Mouse (Mus musculus) heart, embryonic 16.5 days (tissue): ENCODE measurements at regions not wholly inside any gene's neighbourhood (a gene's known extent, or its start where the extent isn't known, plus 50 kb on each side); places are given as distances from the start of the nearest gene placed in this dataset.

ENCODE experiments used
- ATAC-seq: fragments of 200-750 bp; cut with Nextera tagmentation; replicated peaks from 2 replicates; pipeline ENCODE4 v1.8.0; 2017; ENCODE audit warnings: moderate number of reproducible peaks; ENCODE audit not compliant: insufficient read depth, low FRiP score; ENCODE audit errors: extremely low read depth
- H3K27ac ChIP-seq: fragments of 300-500 bp; sonication (generic); 2 replicates; pipeline ENCODE4 v1.5.1; 2014; ENCODE audit warnings: mild to moderate bottlenecking, low read length, control low read depth, moderate library complexity
- H3K27me3 ChIP-seq: fragments of 300-500 bp; sonication (generic); 2 replicates; pipeline ENCODE4 v1.6.1; 2014; ENCODE audit warnings: low read length, mixed read lengths; ENCODE audit not compliant: control insufficient read depth, insufficient read depth
- H3K36me3 ChIP-seq: fragments of 300-500 bp; sonication (generic); 2 replicates; pipeline ENCODE4 v1.6.1; 2014; ENCODE audit not compliant: control insufficient read depth, insufficient read depth
- H3K4me1 ChIP-seq: fragments of 300-500 bp; sonication (generic); 2 replicates; pipeline ENCODE4 v1.6.1; 2014; ENCODE audit warnings: low read length, mixed read lengths; ENCODE audit not compliant: control insufficient read depth, insufficient read depth
- H3K4me2 ChIP-seq: fragments of 300-500 bp; sonication (generic); 2 replicates; pipeline ENCODE4 v1.6.1; 2014; ENCODE audit warnings: low read depth, mild to moderate bottlenecking, control low read depth, low read length
- H3K4me3 ChIP-seq: fragments of 300-500 bp; sonication (generic); 2 replicates; pipeline ENCODE4 v1.5.1; 2014; ENCODE audit warnings: mild to moderate bottlenecking, control low read depth, low read length
- H3K9ac ChIP-seq: fragments of 300-500 bp; sonication (generic); 2 replicates; pipeline ENCODE4 v1.6.1; 2014; ENCODE audit warnings: low read length, control low read depth
- H3K9me3 ChIP-seq: fragments of 300-500 bp; sonication (generic); replicated peaks from 2 replicates; pipeline ENCODE4 v1.6.1; 2016; ENCODE audit warnings: low read length; ENCODE audit not compliant: control insufficient read depth
- WGBS: fragments of 180-500 bp; shearing (Covaris S2); extraction: QIAGEN DNeasy Blood & Tissue Kit; methylation state at CpG from one replicate; pipeline ENCODE4 v1.1.7; 2014; 5-methylcytosine and 5-hydroxymethylcytosine counted together

DNA sequence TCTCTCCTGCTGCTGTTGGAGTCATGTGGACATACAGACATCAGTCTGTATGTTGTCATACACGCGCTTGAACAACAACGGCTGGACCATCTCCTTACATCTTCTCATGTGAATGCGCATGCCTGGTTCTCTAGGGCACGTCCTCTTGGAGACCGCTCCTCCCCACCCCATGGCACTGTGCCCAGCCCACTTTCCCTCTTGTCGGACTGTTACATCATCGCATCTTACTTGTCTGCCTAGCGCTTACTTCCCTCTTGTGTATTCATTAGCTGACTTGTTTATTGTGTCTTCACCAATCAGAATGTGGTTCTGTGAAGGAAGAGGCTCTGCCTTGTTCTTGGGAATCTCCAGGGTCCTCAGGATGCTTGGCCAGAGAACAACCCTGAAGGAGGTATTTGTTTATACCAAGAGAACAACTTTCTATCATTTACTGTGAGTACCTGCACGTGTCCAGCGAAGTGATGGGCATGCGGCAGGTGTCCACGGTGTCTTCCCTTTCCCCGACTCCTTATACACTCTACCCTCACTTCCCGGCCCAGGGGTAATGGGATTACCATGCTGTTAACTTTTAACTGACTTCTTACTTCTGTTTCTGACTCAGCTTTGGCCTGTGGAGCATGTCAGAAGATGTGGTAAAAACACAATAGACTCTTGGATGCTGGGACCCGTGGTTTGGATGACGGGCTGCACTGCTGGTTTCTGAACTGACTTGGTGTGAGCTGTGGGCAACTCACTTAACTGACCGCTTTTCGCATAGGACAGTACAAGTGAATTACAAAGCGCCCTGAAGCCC is 181.9 kb downstream of the Kcnrg start:
- H3K36me3 ChIP-seq = no peaks in the 10 kb centered on the region
- peaks cover 5% of the 10 kb centered on the region; the same call in 1 of the 2 replicates for H3K9me3 ChIP-seq
- no peak overlapping the region for H3K9ac ChIP-seq
- no peak overlapping the region for H3K27ac ChIP-seq
- no peak overlapping the region for H3K4me3 ChIP-seq
- no peak for ATAC-seq
- no peaks in the 10 kb centered on the region for H3K27me3 ChIP-seq
- H3K4me1 ChIP-seq = no peaks in the 10 kb centered on the region
- WGBS = 82% methylated on average over 20 of the region's 20 CpGs
- no peak overlapping the region for H3K4me2 ChIP-seq

DNA sequence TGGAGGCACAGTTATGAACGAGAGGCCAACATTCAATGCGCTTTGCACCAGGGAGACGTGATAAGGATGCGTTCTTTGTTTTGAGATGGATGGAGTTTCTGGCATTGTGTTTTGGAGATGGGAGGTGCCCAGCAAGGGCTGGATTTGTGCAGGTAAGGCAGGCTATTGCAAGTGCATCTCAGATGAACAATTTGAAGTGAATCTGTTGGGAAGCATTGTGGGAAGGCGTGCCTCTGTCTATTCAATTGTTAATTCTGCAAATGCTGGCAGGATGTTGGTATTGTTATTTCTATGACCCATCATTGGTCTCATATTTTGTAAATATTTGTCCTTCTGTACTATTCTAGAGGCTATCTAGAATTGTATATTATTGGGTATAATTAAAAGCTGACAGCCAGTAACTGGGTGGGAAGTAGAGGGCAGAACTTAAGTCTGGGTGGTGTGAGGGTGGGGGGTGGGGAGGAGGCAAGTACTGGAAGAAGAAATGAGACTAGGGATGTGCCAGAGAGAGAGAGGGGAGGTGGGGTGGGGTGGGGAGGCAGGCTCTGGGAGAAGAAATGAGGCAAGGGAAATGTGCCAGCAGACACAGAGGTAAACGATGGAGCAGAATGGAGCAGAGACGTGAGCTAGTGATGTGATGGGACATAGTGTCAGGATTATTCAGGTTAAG is 188.9 kb downstream of the Kcnrg start:
- H3K9me3 ChIP-seq = peaks cover 5% of the 10 kb centered on the region; the same call in 1 of the 2 replicates
- H3K4me3 ChIP-seq = no peak overlapping the region
- H3K4me1 ChIP-seq = no peaks in the 10 kb centered on the region
- no peak for ATAC-seq
- 75% methylated on average over 7 of the region's 7 CpGs for WGBS
- H3K9ac ChIP-seq = no peak overlapping the region
- no peaks in the 10 kb centered on the region for H3K36me3 ChIP-seq
- H3K4me2 ChIP-seq = no peak overlapping the region
- no peak overlapping the region for H3K27ac ChIP-seq
- H3K27me3 ChIP-seq = no peaks in the 10 kb centered on the region

DNA sequence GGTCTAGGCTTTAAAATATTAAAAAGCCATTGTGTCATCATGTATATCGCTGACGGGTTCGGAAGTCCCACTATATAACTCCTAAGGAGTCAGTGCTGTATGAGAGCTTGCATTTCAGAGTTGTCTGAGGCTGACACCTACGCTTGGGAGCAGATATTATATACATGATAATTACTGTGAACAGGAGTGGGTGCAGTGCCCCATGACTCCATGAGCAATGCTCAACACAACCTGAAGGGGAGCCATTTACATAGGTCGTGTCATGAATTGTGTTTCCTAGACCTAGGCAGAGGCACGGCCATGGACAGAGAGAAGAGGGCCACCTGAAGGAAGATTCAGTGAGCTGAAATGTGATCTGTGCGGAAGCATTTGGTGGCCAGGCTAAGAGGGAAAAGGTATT is 189.4 kb downstream of the Kcnrg start:
- ATAC-seq = no peak
- Histone ChIP-seq H3K4me3 (no peak overlapping the region), H3K9me3 (peaks cover 3% of the 10 kb centered on the region; the same call in 1 of the 2 replicates), H3K9ac (no peak overlapping the region), H3K36me3 (no peaks in the 10 kb centered on the region), H3K4me2 (no peak overlapping the region), H3K4me1 (no peaks in the 10 kb centered on the region), H3K27me3 (no peaks in the 10 kb centered on the region), H3K27ac (no peak overlapping the region)
- WGBS = 92% methylated on average over 7 of the region's 7 CpGs

DNA sequence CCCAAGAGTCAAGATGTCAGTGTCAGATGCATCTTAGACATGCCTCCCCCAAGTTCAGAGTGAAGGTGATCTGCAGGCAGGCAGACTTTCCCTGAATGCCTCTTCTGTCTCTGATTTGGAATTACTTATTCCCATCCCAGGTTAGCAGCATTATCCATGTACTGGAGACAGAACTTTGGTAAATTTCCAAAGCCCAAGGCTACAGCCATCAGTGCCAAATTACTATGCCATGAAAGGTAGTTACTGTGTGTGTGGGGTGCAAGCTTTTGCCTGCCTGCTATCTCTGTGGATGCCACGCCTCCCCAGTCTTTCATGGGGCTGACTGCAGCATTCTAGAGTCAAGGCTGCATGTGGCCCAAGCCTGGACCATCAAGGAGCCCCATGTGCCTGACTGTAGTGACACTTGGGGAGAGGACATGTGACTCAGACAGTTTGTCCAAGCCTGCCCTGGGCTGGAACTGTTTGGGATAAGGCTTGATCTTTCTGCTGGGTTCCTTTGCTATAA is 196.2 kb downstream of the Kcnrg start:
- no peaks in the 10 kb centered on the region for H3K4me1 ChIP-seq
- H3K9ac ChIP-seq = no peak overlapping the region
- 45% methylated on average over 1 of the region's 1 CpGs for WGBS
- H3K4me3 ChIP-seq = no peak overlapping the region
- H3K4me2 ChIP-seq = no peak overlapping the region
- no peaks in the 10 kb centered on the region for H3K27me3 ChIP-seq
- no peak for ATAC-seq
- H3K9me3 ChIP-seq = no peaks in the 10 kb centered on the region
- no peak overlapping the region for H3K27ac ChIP-seq
- H3K36me3 ChIP-seq = no peaks in the 10 kb centered on the region

DNA sequence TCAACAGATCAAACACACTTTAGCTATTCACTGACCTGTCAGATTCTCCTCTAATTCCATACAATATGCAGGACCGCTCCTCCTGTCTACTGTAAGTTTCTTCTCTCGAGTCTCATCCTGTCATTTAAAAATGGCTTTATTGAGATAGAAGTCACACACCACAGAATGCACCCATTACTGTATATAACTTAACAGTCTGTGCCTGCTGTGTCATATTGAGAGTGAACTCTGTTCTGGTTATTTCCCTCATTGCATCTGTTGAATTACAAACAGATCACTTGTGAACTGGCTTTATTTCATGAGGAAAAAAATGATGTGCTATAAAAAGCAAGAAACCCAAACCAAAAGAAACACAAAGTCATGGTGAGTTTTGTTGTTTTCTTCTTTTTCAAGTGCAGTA is 198.2 kb downstream of the Kcnrg start:
- Histone ChIP-seq H3K9me3 (no peaks in the 10 kb centered on the region), H3K27me3 (no peaks in the 10 kb centered on the region), H3K9ac (no peak overlapping the region), H3K4me3 (no peak overlapping the region), H3K36me3 (no peaks in the 10 kb centered on the region), H3K4me2 (no peak overlapping the region), H3K4me1 (0 out of 2 replicates have a peak, but pooled peaks cover 6% of the 10 kb centered on the region), H3K27ac (no peak overlapping the region)
- no peak for ATAC-seq
- WGBS = 81% methylated on average over 2 of the region's 2 CpGs

DNA sequence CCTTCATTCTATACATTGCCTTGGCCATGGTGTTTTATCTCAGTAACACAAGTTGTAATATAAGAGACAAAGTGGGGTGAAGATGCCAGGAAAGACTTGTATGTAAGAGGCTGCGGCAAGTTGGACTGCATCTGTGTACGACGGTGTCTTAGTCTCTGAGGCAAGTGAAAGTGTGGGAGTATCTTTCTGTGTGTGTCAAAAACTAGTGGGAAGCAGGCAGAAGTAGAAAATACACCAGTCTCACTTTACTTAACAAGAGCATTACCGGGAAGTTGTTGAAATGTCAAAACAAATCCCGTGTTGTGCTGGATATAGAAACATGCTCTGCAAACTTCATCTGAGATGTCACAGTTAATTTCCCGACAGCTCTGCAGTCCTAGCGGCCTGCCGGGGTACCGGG is 200.9 kb downstream of the Kcnrg start:
- Histone ChIP-seq H3K27ac (no peak overlapping the region), H3K4me1 (0 out of 2 replicates have a peak, but pooled peaks cover 6% of the 10 kb centered on the region), H3K4me3 (no peak overlapping the region), H3K9ac (no peak overlapping the region), H3K36me3 (no peaks in the 10 kb centered on the region), H3K9me3 (no peaks in the 10 kb centered on the region), H3K4me2 (no peak overlapping the region), H3K27me3 (no peaks in the 10 kb centered on the region)
- no peak for ATAC-seq
- WGBS = 56% methylated on average over 9 of the region's 9 CpGs

DNA sequence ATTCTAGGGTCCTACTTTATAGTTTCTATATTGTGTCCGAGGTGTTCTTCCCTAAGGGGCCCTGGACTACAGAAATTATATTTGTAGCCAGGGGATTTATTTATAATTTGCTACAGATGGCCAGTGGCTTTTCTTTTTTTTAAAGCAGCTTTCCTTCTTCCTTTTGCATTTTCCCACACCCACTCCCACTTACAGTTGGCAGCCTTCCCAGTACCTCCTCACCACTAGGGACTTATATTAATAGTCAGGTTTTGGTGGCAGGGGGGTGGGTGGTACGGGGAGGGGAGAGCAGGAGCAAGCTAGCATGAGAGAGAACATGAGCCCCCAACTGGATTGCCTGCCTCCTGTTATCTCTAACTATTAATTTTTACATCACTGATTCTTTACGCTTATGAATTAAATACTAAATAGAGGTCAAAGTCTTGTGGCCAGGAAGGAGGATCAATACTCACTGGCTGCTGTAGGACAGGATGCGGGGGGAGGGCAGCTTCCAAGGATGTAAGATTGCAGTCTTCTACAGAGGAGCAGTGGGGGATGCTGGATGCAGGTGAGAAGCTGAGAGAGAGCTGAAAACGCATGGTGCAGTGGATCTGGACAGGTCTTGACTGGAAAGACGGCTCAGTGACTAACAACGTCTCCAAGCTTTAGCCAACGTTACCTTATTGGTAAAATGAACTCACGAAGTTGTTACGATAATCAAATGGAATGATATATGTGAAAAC is 202.6 kb downstream of the Kcnrg start:
- WGBS = 65% methylated on average over 10 of the region's 10 CpGs
- ATAC-seq = no peak
- H3K4me2 ChIP-seq = no peak overlapping the region
- H3K27me3 ChIP-seq = no peaks in the 10 kb centered on the region
- H3K4me3 ChIP-seq = no peak overlapping the region
- H3K36me3 ChIP-seq = no peaks in the 10 kb centered on the region
- no peaks in the 10 kb centered on the region for H3K9me3 ChIP-seq
- H3K27ac ChIP-seq = no peak overlapping the region
- H3K9ac ChIP-seq = no peak overlapping the region
- H3K4me1 ChIP-seq = 0 out of 2 replicates have a peak, but pooled peaks cover 6% of the 10 kb centered on the region

DNA sequence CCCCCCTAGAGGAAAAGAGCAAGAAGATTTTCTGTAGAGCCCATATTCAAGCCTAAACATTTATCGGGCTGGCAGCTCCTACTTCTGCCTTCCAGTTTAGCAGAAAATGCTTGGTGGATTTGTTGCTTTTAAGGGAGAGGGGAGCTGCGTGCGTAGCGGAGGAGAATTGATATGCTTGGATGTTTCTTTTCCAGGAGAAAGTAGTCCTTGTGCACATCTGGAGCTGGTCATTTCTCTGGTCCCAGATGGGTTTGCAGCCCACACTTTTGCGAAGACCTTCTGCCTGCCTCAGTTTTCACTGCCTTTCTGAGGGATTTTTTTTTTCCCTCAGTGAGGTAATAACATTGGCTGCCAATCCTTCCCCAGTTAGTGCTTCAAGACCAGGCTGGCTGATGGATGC is 203.6 kb downstream of the Kcnrg start:
- Histone ChIP-seq H3K27ac (no peak overlapping the region), H3K9ac (no peak overlapping the region), H3K27me3 (no peaks in the 10 kb centered on the region), H3K4me2 (no peak overlapping the region), H3K36me3 (no peaks in the 10 kb centered on the region), H3K4me3 (no peak overlapping the region), H3K9me3 (no peaks in the 10 kb centered on the region), H3K4me1 (0 out of 2 replicates have a peak, but pooled peaks cover 6% of the 10 kb centered on the region)
- WGBS = 65% methylated on average over 5 of the region's 5 CpGs
- no peak for ATAC-seq
